Mouse (Mus musculus) forebrain, postnatal 0 days (tissue): ENCODE measurements around the gene Haus2. TPM values are rescaled to one million over a fixed set of nuclear protein-coding genes. Genes with fewer than 3 reads are reported as not detected.

ENCODE experiments used
- ATAC-seq: fragments of 200-750 bp; cut with Nextera tagmentation; 2 replicates; pipeline ENCODE4 v1.8.0; 2017; ENCODE audit warnings: mild to moderate bottlenecking, moderate library complexity
- DNase-seq: peaks from one replicate; pipeline ENCODE4 v3.0.0-alpha.2; 2015
- H3K27ac ChIP-seq: fragments of 300-500 bp; sonication (generic); 2 replicates; pipeline ENCODE4 v1.5.1; 2014; ENCODE audit warnings: low read depth, mild to moderate bottlenecking, antibody characterized with exemption, low read length, moderate library complexity, mixed read lengths
- H3K27me3 ChIP-seq: fragments of 300-500 bp; sonication (generic); 2 replicates; pipeline ENCODE4 v1.6.1; 2014; ENCODE audit warnings: mild to moderate bottlenecking, low read length, mixed read lengths; ENCODE audit not compliant: insufficient read depth
- H3K36me3 ChIP-seq: fragments of 300-500 bp; sonication (generic); 2 replicates; pipeline ENCODE4 v1.6.1; 2014; ENCODE audit warnings: mild to moderate bottlenecking, moderate library complexity; ENCODE audit not compliant: insufficient read depth
- H3K4me1 ChIP-seq: fragments of 300-500 bp; sonication (generic); 2 replicates; pipeline ENCODE4 v1.6.1; 2014; ENCODE audit warnings: antibody characterized with exemption; ENCODE audit not compliant: insufficient read depth
- H3K4me2 ChIP-seq: fragments of 300-500 bp; sonication (generic); 2 replicates; pipeline ENCODE4 v1.6.1; 2014; ENCODE audit warnings: low read depth, mild to moderate bottlenecking, moderate library complexity
- H3K4me3 ChIP-seq: fragments of 300-500 bp; sonication (generic); 2 replicates; pipeline ENCODE4 v1.5.1; 2014; ENCODE audit warnings: low read depth, low read length, mixed read lengths
- H3K9ac ChIP-seq: fragments of 300-500 bp; sonication (generic); 2 replicates; pipeline ENCODE4 v1.6.1; 2014; ENCODE audit warnings: mild to moderate bottlenecking
- H3K9me3 ChIP-seq: fragments of 300-500 bp; sonication (generic); 2 replicates; pipeline ENCODE4 v1.6.1; 2016; ENCODE audit warnings: low read length
- CTCF ChIP-seq: sonication (generic); IDR thresholded peaks from 2 replicates; pipeline ENCODE4 v1.5.1; 2016; ENCODE audit warnings: antibody characterized with exemption, control low read depth, low read depth
- WGBS: fragments of 180-500 bp; shearing (Covaris S2); extraction: QIAGEN DNeasy Blood & Tissue Kit; methylation state at CpG from one replicate; pipeline ENCODE4 v1.1.7; 2014; 5-methylcytosine and 5-hydroxymethylcytosine counted together
- polyA plus RNA-seq: library from polyadenylated mRNA; unstranded; fragments of >200 nt; fragmentation: Nextera tagmentation; extraction: Ambion mirVana; gene quantifications from 2 replicates; pipeline ENCODE4 v1.2.1, GENCODE M21; 2015
- total RNA-seq: library from RNA; depleted of rRNA; stranded (reverse); fragments of >200 nt; gene quantifications from 2 replicates; pipeline ENCODE4 v1.2.3, GENCODE M21; 2014

Gene Haus2
- total and polyA plus RNA-seq, 2 experiments from 2014 or later = 30.6 to 36.8 TPM

- no peak overlapping the region for H3K27ac ChIP-seq
- no peaks in the 10 kb centered on the region for H3K4me1 ChIP-seq
- 74% methylated on average over 5 of the region's 5 CpGs for WGBS
- no peak for TF ChIP-seq CTCF
- H3K4me3 ChIP-seq = no peak overlapping the region
- H3K36me3 ChIP-seq = no peaks in the 10 kb centered on the region
- no peak overlapping the region for H3K4me2 ChIP-seq
- DNase-seq (no peak), ATAC-seq (no peak)
- no peak overlapping the region for H3K9ac ChIP-seq
- H3K27me3 ChIP-seq = no peaks in the 10 kb centered on the region
- H3K9me3 ChIP-seq = no peaks in the 10 kb centered on the region
These were observed 30.9 kb upstream of the Haus2 start for GRCm38 (mm10) chr2:120578286-120578685.

- no peak for DNase-seq
- Histone ChIP-seq H3K4me1 (no peaks in the 10 kb centered on the region), H3K4me3 (no peak overlapping the region), H3K36me3 (peaks cover 8% of the 10 kb centered on the region; the same call in 1 of the 2 replicates), H3K27me3 (no peaks in the 10 kb centered on the region), H3K27ac (no peak overlapping the region), H3K9me3 (no peaks in the 10 kb centered on the region), H3K9ac (no peak overlapping the region), H3K4me2 (no peak overlapping the region)
- no peak for TF ChIP-seq CTCF
- WGBS = 79% methylated on average over 5 of the region's 5 CpGs
- ATAC-seq = no peak
These were observed 19.4 kb upstream of the Haus2 start for GRCm38 (mm10) chr2:120589759-120590158.

- ATAC-seq = no peak
- Histone ChIP-seq H3K36me3 (peaks cover 26% of the 10 kb centered on the region), H3K4me3 (no peak overlapping the region), H3K27me3 (no peaks in the 10 kb centered on the region), H3K4me2 (no peak overlapping the region), H3K27ac (no peak overlapping the region), H3K9ac (no peak overlapping the region), H3K4me1 (no peaks in the 10 kb centered on the region), H3K9me3 (no peaks in the 10 kb centered on the region)
- TF ChIP-seq CTCF = no peak
- DNase-seq = no peak
- 86% methylated on average over 1 of the region's 1 CpGs for WGBS
These were observed 17.0 kb upstream of the Haus2 start for GRCm38 (mm10) chr2:120592227-120592626.

DNA sequence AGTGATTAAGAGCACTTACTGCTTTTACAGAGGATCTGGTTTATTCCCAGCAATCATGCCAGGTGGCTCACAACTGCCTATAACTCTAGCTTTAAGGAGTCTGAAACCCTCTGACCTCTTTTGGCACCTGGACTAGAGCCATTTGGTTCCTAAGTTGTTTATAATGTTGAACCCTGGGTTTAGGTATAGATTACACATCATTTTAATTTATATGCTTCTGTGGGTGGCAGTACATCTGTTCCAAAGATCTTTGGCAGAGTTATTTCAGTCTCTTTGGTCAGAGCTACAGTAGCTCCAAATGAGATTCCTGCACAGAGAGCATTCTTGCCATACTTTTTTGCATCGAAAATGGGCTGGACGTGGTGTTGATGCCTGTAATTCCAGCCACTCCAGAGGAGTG, 11.4 kb upstream of the Haus2 start:
- TF ChIP-seq CTCF = no peak
- peaks cover 46% of the 10 kb centered on the region for H3K36me3 ChIP-seq
- no peaks in the 10 kb centered on the region for H3K27me3 ChIP-seq
- H3K9me3 ChIP-seq = no peaks in the 10 kb centered on the region
- DNase-seq (no peak), ATAC-seq (no peak)
- no peak overlapping the region for H3K9ac ChIP-seq
- H3K4me2 ChIP-seq = no peak overlapping the region
- no peak overlapping the region for H3K27ac ChIP-seq
- no peak overlapping the region for H3K4me3 ChIP-seq
- no peaks in the 10 kb centered on the region for H3K4me1 ChIP-seq
- 96% methylated on average over 2 of the region's 2 CpGs for WGBS

DNA sequence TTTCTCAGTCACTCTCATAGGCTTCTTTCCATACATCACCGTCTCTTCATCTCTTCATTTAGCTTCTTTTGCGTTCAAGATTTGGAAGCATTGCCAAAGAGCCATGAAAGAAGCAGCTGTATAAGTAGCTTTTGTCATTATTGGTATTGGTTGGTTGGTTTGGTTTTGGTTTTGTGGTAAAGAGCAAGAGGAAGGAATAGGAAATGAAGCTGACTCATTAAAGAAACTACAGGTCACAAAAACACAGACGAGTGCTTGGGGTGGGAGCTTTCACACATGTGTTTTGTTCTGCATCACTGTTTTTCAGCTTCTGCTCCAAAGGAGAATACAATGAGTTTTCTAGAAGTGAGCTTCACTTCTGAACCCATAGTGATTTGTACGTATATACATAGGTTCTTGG, 9.7 kb upstream of the Haus2 start:
- ATAC-seq (no peak), DNase-seq (no peak)
- no peak for TF ChIP-seq CTCF
- Histone ChIP-seq H3K4me3 (no peak overlapping the region), H3K36me3 (peaks cover 53% of the 10 kb centered on the region), H3K9me3 (no peaks in the 10 kb centered on the region), H3K27ac (no peak overlapping the region), H3K27me3 (no peaks in the 10 kb centered on the region), H3K4me2 (no peak overlapping the region), H3K4me1 (no peaks in the 10 kb centered on the region), H3K9ac (no peak overlapping the region)
- WGBS = 91% methylated on average over 4 of the region's 4 CpGs

GRCm38 (mm10) chr2:120606021-120606690, 3.0 kb upstream of the Haus2 start:
- peak; percentile 46 for TF ChIP-seq CTCF
- WGBS = 87% methylated on average over 6 of the region's 6 CpGs
- peaks cover 8% of the 10 kb centered on the region for H3K4me1 ChIP-seq
- H3K9ac ChIP-seq = no peak overlapping the region
- H3K27me3 ChIP-seq = no peaks in the 10 kb centered on the region
- no peak for ATAC-seq
- no peak overlapping the region for H3K4me3 ChIP-seq
- H3K9me3 ChIP-seq = no peaks in the 10 kb centered on the region
- DNase-seq = no peak
- peaks cover 12% of the 10 kb centered on the region for H3K36me3 ChIP-seq
- H3K4me2 ChIP-seq = no peak overlapping the region
- no peak overlapping the region for H3K27ac ChIP-seq

DNA sequence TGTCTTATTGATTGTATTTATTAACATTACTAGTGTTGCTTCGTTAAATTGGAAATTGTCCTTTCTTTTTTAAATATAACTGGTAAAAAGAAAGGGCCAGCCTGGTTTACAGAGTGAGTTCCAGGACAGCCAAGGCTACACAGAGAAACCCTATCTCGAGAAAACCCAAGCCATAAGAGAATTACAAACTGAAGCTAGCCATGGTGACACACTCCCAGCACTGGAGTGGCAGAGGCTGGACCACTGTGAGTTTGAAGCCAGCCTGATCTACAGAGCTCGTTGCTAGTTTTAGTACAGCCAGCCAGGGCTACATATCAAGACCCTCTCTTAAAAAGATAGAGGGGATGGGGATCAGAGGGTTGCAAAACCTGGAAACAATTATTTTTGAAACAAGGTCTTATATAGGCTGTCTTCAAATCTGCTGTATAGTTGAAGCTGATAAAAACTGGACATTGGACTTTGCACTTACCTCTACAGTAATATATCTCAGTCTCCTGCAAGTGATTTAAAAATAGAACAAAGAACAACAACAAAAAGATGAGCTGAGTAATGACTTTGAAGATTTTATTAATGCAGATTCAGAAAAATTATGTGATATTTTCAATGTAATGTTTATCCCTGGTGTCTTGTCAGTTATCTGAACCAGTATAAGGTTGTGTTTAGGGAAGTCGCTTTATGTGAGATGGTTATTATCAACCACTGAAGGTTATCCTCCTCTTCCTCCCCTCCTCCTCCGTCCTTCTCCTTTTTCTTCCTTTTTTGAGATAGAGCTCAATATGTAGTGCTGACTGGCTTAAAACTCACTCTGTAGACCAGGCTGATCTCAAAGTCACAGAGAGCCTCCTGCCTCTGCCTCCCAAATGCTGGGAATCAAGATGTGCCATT, 7.3 kb downstream of the Haus2 start:
- Histone ChIP-seq H3K9me3 (no peaks in the 10 kb centered on the region), H3K4me2 (no peak overlapping the region), H3K36me3 (peaks cover 39% of the 10 kb centered on the region), H3K9ac (no peak overlapping the region), H3K27ac (no peak overlapping the region), H3K27me3 (no peaks in the 10 kb centered on the region), H3K4me3 (no peak overlapping the region), H3K4me1 (no peaks in the 10 kb centered on the region)
- no peak for ATAC-seq
- DNase-seq = no peak
- TF ChIP-seq CTCF = no peak
- WGBS = 94% methylated on average over 5 of the region's 5 CpGs
